Mouse (Mus musculus) stomach, postnatal 0 days (tissue): ENCODE measurements around the gene Lyzl4.

Source experiments
- CTCF ChIP-seq: IDR thresholded peaks from 2 replicates; pipeline ENCODE4 v1.5.1; 2016; ENCODE audit warnings: antibody characterized with exemption, low read depth, mild to moderate bottlenecking, moderate library complexity
- EP300 ChIP-seq: optimal IDR thresholded peaks from 2 replicates; pipeline ENCODE3; 2016; ENCODE audit warnings: antibody characterized with exemption

GRCm38 (mm10) chr9:121550327-121550771 is 91.5 kb downstream of the Lyzl4 start:
- TF ChIP-seq CTCF = no peak
- no peak for TF ChIP-seq EP300
